Mouse (Mus musculus): Measurements from ENCODE around the gene Zfp160. TPM values are rescaled to one million over a fixed set of nuclear protein-coding genes. Genes with fewer than 3 reads are reported as not detected.
"Not testable (repeated sequence)": the region's sequence is repeated elsewhere in the genome, so short reads cannot be mapped to it uniquely, and the experiment has no call there.

The Zfp160 gene
- polyA plus RNA-seq, 1 experiment, result 3.2 TPM

DNA sequence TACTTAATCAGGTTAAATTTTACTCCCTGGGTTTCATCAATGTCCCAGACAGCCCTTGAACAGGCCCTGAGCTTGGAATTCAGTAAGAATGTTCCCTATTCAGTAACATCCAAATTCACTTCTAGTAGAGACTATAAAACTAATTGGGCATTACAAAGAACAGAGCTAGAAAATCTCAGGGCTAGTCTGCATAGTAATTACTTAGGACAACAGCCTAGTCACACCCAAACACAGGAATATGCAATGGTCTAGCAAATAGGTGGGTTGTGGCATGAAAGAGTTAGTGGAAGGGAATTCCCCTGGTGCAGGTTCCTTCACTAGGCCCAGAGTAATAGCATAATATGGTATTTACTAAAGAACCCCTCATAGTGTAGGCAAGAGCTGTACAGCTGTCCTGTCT is 58.3 kb downstream of the Zfp160 start:
- Histone ChIP-seq H3K27me3 (ENCODE audit: control insufficient read depth, insufficient read depth, low read length) (no peaks in the 10 kb centered on the region), H3K4me3 (ENCODE audit: control insufficient read depth, low read depth, low read length) (no peak overlapping the region), H3K27ac (ENCODE audit: control insufficient read depth, insufficient read depth, low read depth, low read length) (no peak overlapping the region), H3K4me1 (ENCODE audit: control insufficient read depth, insufficient read depth, low read length) (no peaks in the 10 kb centered on the region), H3K36me3 (ENCODE audit: control insufficient read depth, insufficient read depth, low read length) (no peaks in the 10 kb centered on the region)
- no peak for TF ChIP-seq CTCF (IDR thresholded peaks at IDR 0.05; ENCODE audit: control insufficient read depth, insufficient read depth, insufficient replicate concordance, low read depth, low read length)
- no peak for TF ChIP-seq POLR2A (IDR thresholded peaks at IDR 0.05; ENCODE audit: control insufficient read depth, low read depth, low read length)

DNA sequence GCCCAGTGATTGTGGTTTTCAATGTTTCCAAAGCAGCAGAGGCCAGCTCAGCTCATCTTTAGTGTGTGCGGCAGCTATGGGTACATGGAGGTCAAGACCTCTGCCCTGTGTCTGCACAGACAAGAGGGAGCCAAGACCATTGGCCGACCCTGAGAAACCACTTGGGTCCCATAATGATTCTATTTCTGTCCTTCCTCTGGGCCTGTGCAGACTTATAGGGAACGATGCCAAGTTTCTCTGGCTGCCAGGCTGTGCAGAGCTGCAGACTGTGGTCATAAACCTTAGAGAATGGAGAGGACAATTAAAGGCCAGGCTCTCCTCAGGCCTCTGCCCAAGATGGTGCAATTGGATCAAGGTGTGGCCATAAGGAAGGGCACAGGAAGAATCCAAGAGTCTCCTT is 60.7 kb downstream of the Zfp160 start:
- H3K4me3 ChIP-seq (ENCODE audit: control insufficient read depth, low read depth, low read length); H3K36me3 ChIP-seq (ENCODE audit: control insufficient read depth, insufficient read depth, low read length); H3K4me1 ChIP-seq (ENCODE audit: control insufficient read depth, insufficient read depth, low read length); H3K27me3 ChIP-seq (ENCODE audit: control insufficient read depth, insufficient read depth, low read length); H3K27ac ChIP-seq (ENCODE audit: control insufficient read depth, insufficient read depth, low read depth, low read length): not testable (repeated sequence)

DNA sequence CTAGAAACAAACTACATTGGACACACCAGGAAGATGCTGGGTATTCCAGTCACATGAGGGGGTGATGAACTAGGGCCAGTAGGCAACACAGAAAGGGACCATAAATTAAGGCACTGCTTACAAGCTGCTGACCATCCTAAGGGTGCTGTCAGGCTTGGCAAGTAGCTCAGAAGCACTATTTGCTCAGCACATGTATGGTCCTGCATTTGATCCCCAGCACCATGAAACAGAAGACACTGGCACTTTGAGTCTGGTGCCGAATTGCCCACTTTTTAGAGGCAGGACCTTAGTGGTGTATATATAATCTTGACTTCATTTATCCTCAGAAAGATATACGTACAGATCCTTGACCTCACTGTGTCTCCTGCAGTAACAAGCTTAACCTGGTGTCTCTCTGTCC is 62.3 kb downstream of the Zfp160 start:
- H3K4me1 ChIP-seq (ENCODE audit: control insufficient read depth, insufficient read depth, low read length); H3K4me3 ChIP-seq (ENCODE audit: control insufficient read depth, low read depth, low read length); H3K27me3 ChIP-seq (ENCODE audit: control insufficient read depth, insufficient read depth, low read length); H3K27ac ChIP-seq (ENCODE audit: control insufficient read depth, insufficient read depth, low read depth, low read length); H3K36me3 ChIP-seq (ENCODE audit: control insufficient read depth, insufficient read depth, low read length): not testable (repeated sequence)

Other genes starting within 250 kb of the Zfp160 start
- not detected in 2 replicates for gene Vmn1r228, start 222.7 kb upstream of the Zfp160 start, polyA plus RNA-seq (2012; rRNA removed)
- gene Vmn1r229, start 197.3 kb upstream of the Zfp160 start, polyA plus RNA-seq (2012; rRNA removed), result not detected in 2 replicates
- gene Vmn1r230, start 168.5 kb upstream of the Zfp160 start, polyA plus RNA-seq (2012; rRNA removed), result not detected in 2 replicates
- gene Vmn1r231, start 103.8 kb upstream of the Zfp160 start, polyA plus RNA-seq (2012; rRNA removed), result not detected in 2 replicates
- not detected in 2 replicates for gene Vmn1r232, start 89.2 kb upstream of the Zfp160 start, polyA plus RNA-seq (2012; rRNA removed)
- gene Ppp2r1a, start 63.6 kb upstream of the Zfp160 start, polyA plus RNA-seq (2012; rRNA removed), result 34.9 and 36.3 TPM in 2 replicates
- not detected in 2 replicates for gene Vmn1r233, start 12.4 kb upstream of the Zfp160 start, polyA plus RNA-seq (2012; rRNA removed)
- gene Vmn1r234, start 217.2 kb downstream of the Zfp160 start, polyA plus RNA-seq (2012; rRNA removed), result 0.11 TPM in 1 of 2 replicates, not detected in the other
- gene Vmn1r235, start 247.5 kb downstream of the Zfp160 start, polyA plus RNA-seq (2012; rRNA removed), result not detected in 2 replicates